Mouse (Mus musculus) midbrain, embryonic 16.5 days (tissue): ENCODE measurements around the gene Gm8332. TPM values are rescaled to one million over a fixed set of nuclear protein-coding genes. Genes with fewer than 3 reads are reported as not detected.
"Not testable (repeated sequence)": the region's sequence is repeated elsewhere in the genome, so short reads cannot be mapped to it uniquely, and the experiment has no call there.

Experiments
- ATAC-seq: fragments of 200-750 bp; cut with Nextera tagmentation; 2 replicates; pipeline ENCODE4 v1.8.0; 2017; ENCODE audit warnings: moderate TSS enrichment
- H3K27ac ChIP-seq: fragments of 300-500 bp; sonication (generic); 2 replicates; pipeline ENCODE4 v1.5.1; 2014; ENCODE audit warnings: mild to moderate bottlenecking, low read length, mixed read lengths
- H3K27me3 ChIP-seq: fragments of 300-500 bp; sonication (generic); 2 replicates; pipeline ENCODE4 v1.6.1; 2014; ENCODE audit warnings: low read depth, low read length, mixed read lengths; ENCODE audit not compliant: control insufficient read depth, insufficient read depth
- H3K36me3 ChIP-seq: fragments of 300-500 bp; sonication (generic); 2 replicates; pipeline ENCODE4 v1.6.1; 2014; ENCODE audit warnings: mild to moderate bottlenecking, low read length, moderate library complexity, mixed read lengths; ENCODE audit not compliant: control insufficient read depth, insufficient read depth
- H3K4me1 ChIP-seq: fragments of 300-500 bp; sonication (generic); 2 replicates; pipeline ENCODE4 v1.6.1; 2014; ENCODE audit warnings: mild to moderate bottlenecking, low read length, mixed read lengths; ENCODE audit not compliant: control insufficient read depth, insufficient read depth
- H3K4me2 ChIP-seq: fragments of 300-500 bp; sonication (generic); 2 replicates; pipeline ENCODE4 v1.6.1; 2014; ENCODE audit warnings: mild to moderate bottlenecking, low read length, mixed read lengths
- H3K4me3 ChIP-seq: fragments of 300-500 bp; sonication (generic); 2 replicates; pipeline ENCODE4 v1.5.1; 2014; ENCODE audit warnings: low read depth, mild to moderate bottlenecking, low read length, moderate library complexity, mixed read lengths
- H3K9ac ChIP-seq: fragments of 300-500 bp; sonication (generic); 2 replicates; pipeline ENCODE4 v1.6.1; 2014; ENCODE audit warnings: low read depth, low read length, mixed read lengths
- H3K9me3 ChIP-seq: fragments of 300-500 bp; sonication (generic); replicated peaks from 2 replicates; pipeline ENCODE4 v1.6.1; 2014; ENCODE audit warnings: mild to moderate bottlenecking, low read length, mixed read lengths; ENCODE audit not compliant: control insufficient read depth, poor library complexity, severe bottlenecking
- WGBS: fragments of 180-500 bp; shearing (Covaris S2); extraction: QIAGEN DNeasy Blood & Tissue Kit; methylation state at CpG from one replicate; pipeline ENCODE4 v1.1.7; 2014; 5-methylcytosine and 5-hydroxymethylcytosine counted together
- polyA plus RNA-seq: library from polyadenylated mRNA; unstranded; fragments of >200 nt; fragmentation: Nextera tagmentation; extraction: Ambion mirVana; gene quantifications from 2 replicates; pipeline ENCODE4 v1.2.1, GENCODE M21; 2015

The Gm8332 gene
- polyA plus RNA-seq, 1 experiment from 2014 or later = not detected

DNA sequence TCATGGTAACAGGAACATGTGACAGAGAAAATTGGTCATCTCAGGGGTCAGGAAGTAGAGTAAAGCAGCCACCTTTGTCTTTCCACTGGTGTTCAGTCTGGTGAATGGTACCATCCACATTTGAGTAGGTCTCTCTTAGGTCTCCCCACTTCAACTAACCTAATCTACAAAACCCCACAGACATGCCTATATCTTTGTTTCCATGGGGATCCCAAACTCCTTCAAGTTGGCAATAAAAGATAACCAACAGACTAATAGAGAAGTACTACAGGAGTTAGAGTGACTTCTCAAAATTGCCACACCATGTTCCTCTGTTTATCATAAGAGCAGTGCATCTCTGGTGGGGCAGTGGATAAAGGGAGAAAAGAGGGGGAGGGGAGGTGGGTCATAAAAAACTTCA lies 31.8 kb downstream of the Gm8332 start:
- not testable (repeated sequence) for H3K4me3 ChIP-seq, H3K9me3 ChIP-seq, H3K27ac ChIP-seq, H3K27me3 ChIP-seq, H3K4me1 ChIP-seq, ATAC-seq, H3K9ac ChIP-seq, H3K36me3 ChIP-seq, H3K4me2 ChIP-seq

DNA sequence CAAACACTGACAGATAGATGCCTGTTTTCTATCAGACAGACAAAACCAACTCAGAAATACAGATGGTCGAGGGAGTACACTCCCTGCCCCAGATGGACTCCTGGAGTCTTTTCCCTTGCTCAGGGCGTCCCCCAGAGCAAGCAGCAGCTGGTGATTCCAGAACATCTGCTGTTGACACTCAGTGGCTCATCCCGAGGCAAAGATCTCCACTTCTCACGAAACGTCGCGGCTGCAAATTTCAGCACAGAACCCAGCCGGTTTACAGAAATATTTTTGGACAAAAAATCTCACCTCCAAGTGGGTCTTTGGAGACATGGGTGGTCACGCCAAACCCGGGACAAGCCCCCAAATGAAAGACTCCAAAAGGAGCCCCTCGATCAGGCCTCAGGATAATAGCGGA lies 35.3 kb downstream of the Gm8332 start:
- no peak overlapping the region for H3K9ac ChIP-seq
- H3K4me1 ChIP-seq = no peaks in the 10 kb centered on the region
- H3K27ac ChIP-seq = no peak overlapping the region
- no peak overlapping the region for H3K4me3 ChIP-seq
- no peak for ATAC-seq
- no peak overlapping the region for H3K4me2 ChIP-seq
- 88% methylated on average over 12 of the region's 12 CpGs for WGBS
- H3K9me3 ChIP-seq = no peaks in the 10 kb centered on the region
- no peaks in the 10 kb centered on the region for H3K27me3 ChIP-seq
- no peaks in the 10 kb centered on the region for H3K36me3 ChIP-seq

DNA sequence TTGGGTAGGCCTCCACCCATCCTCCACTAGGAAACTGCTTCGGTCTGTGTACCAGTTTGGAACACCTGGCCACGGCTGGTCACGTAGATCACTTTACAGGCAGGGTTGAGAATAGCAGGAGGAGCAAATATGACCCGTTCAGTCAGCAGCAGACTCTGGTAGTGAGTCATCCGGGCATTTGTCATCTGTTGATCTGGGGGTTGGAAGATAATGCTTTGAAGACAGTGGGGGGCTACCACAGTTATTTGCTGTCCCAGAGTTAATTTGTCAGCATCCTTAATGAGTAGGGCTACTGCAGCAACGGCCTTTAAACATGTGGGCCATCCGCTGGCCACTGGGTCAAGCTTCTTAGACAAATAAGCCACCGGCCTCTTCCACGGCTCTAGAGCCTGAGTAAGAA lies 38.4 kb downstream of the Gm8332 start:
- H3K9ac ChIP-seq, H3K9me3 ChIP-seq, H3K4me2 ChIP-seq, H3K4me3 ChIP-seq, H3K27me3 ChIP-seq, ATAC-seq, H3K4me1 ChIP-seq, H3K27ac ChIP-seq, H3K36me3 ChIP-seq: not testable (repeated sequence)
- 92% methylated on average over 9 of the region's 9 CpGs for WGBS

DNA sequence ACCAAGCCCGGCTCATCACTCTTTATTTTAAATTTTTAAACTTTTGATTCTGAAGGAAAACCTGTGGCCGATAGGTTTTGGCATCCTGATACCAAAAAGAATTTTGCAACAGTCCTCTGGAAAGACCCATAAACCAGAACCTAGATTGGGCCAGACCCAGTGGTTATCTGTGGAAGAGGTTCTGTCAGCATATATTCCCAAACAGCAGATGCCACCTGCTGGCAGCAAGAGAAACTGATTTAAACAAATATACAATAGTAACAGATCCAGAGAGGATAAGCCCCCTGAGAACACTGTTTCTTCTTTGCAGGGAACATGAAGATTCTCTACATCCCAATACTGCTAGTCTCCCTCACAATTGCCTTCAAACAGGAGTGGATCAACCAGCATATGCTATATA lies 47.0 kb downstream of the Gm8332 start:
- H3K27me3 ChIP-seq = no peaks in the 10 kb centered on the region
- H3K9me3 ChIP-seq = no peaks in the 10 kb centered on the region
- WGBS = 90% methylated on average over 2 of the region's 2 CpGs
- H3K9ac ChIP-seq = no peak overlapping the region
- no peak overlapping the region for H3K27ac ChIP-seq
- H3K4me1 ChIP-seq = no peaks in the 10 kb centered on the region
- no peak for ATAC-seq
- no peak overlapping the region for H3K4me3 ChIP-seq
- H3K36me3 ChIP-seq = no peaks in the 10 kb centered on the region
- H3K4me2 ChIP-seq = no peak overlapping the region

Other genes with a start within 250 kb of the Gm8332 start
- not detected in 2 replicates for gene Gm2075, start 238.3 kb downstream of the Gm8332 start, polyA plus RNA-seq
- not detected in 2 replicates for gene Gm6803, start 231.3 kb downstream of the Gm8332 start, polyA plus RNA-seq
- gene Gm2056, start 223.1 kb downstream of the Gm8332 start, polyA plus RNA-seq = not detected in 2 replicates
- not detected in 2 replicates for gene Gm16368, start 166.4 kb downstream of the Gm8332 start, polyA plus RNA-seq
- not detected in 2 replicates for gene Gm10436, start 68.0 kb downstream of the Gm8332 start, polyA plus RNA-seq
- gene Gm5662, start 24.4 kb upstream of the Gm8332 start, polyA plus RNA-seq = not detected in 2 replicates
- not detected in 2 replicates for gene Gm5039, start 73.9 kb upstream of the Gm8332 start, polyA plus RNA-seq
- gene Adck1, start 110.5 kb upstream of the Gm8332 start, polyA plus RNA-seq = 42.7 and 48.6 TPM in 2 replicates